Mouse (Mus musculus): ENCODE measurements around the gene Tinf2. TPM values are rescaled to one million over a fixed set of nuclear protein-coding genes. Genes with fewer than 3 reads are reported as not detected.
A peak's percentile ranks its signal among the peaks of the same experiment; 100 is the strongest.

Tinf2 gene
- polyA plus RNA-seq, 1 experiment = 18.0 TPM

DNA sequence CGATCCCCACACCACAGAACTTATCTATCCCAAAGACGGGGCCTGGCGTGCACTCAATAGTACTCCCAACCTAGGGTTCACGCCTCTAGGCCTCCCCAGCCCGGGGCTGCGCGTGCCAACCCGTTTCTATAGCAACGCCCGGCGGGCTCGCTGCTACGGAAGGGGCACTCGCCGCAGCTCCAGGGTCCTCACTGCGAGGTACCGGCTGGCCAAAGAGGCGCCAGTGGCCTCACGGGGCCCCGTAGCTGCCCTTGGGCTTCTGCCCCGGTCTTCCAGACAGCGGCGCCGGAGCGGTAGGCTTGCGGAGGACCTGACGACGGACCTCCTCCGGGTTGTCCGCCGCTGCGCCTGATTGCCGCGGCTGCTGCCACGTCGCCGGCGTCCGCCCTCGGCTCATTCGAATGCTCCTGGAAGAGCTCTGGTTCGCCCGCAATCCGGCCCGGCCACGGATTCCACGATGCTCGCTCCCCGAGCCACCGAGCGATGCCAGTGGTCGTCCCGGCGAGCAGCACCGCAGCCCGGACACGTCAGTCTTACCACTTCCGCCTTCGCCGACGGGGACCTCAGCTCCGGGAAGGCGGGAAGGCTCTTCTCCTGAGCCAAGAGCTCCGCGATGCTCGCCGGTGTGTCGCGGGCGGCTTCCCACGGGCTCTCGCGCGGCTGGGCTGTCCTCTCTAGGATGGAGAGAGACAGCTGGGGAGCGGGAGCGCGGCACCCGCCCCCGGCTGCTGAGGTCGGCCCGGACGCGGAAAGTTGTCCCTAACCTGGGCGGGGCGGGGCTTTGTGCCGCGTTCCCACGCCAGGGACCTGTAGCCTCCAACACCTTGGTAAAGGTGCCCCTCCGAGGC lies 38.3 kb downstream of the Tinf2 start, which contains the start of gene Tm9sf1:
Gene Tm9sf1, minus strand, starts transcription at position 747 of the 848 bp plus-strand sequence.
- peak within 1 kb of the TSS; percentile 83 for H3K4me3 ChIP-seq (ENCODE audit: insufficient read depth, low read length)
- H3K27ac ChIP-seq (ENCODE audit: insufficient read depth, low read depth, low read length) = peak within 1 kb of the TSS; percentile 89
- H3K4me1 ChIP-seq (ENCODE audit: control insufficient read depth, insufficient read depth, low read length) = peaks cover 26% of the 10 kb centered on the region
- TF ChIP-seq CTCF (IDR thresholded peaks at IDR 0.05; ENCODE audit: low read depth, low read length) = no peak
- 0 out of 2 replicates have a peak, but pooled peaks have one; percentile 4 for TF ChIP-seq POLR2A (IDR thresholded peaks at IDR 0.05; ENCODE audit: borderline replicate concordance, low read depth, low read length)

DNA sequence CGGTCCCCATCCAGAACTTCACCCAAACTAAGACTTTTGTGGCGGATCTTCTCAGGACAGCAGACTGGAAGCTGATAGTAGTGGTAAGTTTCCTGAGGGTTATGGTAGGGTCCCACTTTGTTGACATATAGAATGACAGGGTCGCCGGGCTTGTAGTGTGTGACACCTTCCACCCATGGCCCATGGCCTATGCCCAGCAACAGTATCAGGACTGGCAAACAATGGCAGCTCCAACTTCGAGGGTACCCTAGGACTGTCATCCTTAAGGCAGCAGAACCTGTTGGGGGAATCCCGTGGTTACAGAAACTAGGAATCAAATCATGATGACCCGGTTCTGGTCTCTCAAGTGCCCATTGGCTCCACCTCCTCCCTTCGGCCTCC lies 39.0 kb downstream of the Tinf2 start:
- 0 out of 2 replicates have a peak overlapping the region, but pooled peaks have one; percentile 89 for H3K27ac ChIP-seq (ENCODE audit: insufficient read depth, low read depth, low read length)
- no peak for TF ChIP-seq POLR2A (IDR thresholded peaks at IDR 0.05; ENCODE audit: borderline replicate concordance, low read depth, low read length)
- no peak for TF ChIP-seq CTCF (IDR thresholded peaks at IDR 0.05; ENCODE audit: low read depth, low read length)
- peaks cover 25% of the 10 kb centered on the region for H3K4me1 ChIP-seq (ENCODE audit: control insufficient read depth, insufficient read depth, low read length)
- peak overlapping the region; percentile 83 for H3K4me3 ChIP-seq (ENCODE audit: insufficient read depth, low read length)

DNA sequence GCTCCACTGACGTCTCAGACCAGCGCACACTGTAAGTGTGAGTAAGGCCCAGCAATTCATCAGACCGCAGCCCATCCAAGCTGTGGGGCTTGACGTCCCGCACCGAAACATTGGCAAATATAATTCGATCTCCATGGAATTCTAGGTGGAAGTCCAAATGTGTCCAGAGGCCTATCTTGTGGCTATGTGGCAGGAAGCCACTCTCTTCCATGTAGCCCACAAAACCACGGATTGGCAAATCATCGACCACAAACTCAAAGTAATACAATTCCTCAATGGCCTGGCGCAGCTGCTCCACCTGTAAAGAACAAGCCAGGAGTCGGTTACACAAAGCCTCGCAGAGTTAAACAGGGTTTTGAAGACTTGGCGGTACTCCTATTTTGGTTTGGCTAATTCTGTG lies 40.3 kb downstream of the Tinf2 start:
- Histone ChIP-seq H3K27ac (ENCODE audit: insufficient read depth, low read depth, low read length) (no peak overlapping the region), H3K4me3 (ENCODE audit: insufficient read depth, low read length) (no peak overlapping the region), H3K4me1 (ENCODE audit: control insufficient read depth, insufficient read depth, low read length) (peaks cover 13% of the 10 kb centered on the region)
- TF ChIP-seq POLR2A (IDR thresholded peaks at IDR 0.05; ENCODE audit: borderline replicate concordance, low read depth, low read length) = no peak
- no peak for TF ChIP-seq CTCF (IDR thresholded peaks at IDR 0.05; ENCODE audit: low read depth, low read length)

DNA sequence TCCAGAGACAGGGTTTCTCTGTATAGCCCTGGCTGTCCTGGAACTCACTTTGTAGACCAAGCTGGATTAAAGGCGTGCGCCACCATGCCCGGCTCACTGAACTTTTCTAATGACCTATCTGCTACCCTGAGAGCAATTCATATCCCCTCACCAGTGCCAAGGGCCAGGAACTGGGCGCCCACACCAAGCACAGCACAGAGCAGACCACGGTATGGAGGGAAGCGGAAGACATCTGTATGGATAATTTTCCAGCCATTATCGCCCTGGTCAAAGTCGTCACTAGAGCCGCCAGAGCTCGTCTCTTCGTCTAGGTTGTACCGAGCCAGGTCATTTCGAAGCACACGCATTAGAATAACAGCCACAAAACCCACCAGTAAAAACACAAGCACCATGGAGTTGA lies 40.8 kb downstream of the Tinf2 start:
- TF ChIP-seq CTCF (IDR thresholded peaks at IDR 0.05; ENCODE audit: low read depth, low read length) (no peak), POLR2A (IDR thresholded peaks at IDR 0.05; ENCODE audit: borderline replicate concordance, low read depth, low read length) (no peak)
- H3K4me1 ChIP-seq (ENCODE audit: control insufficient read depth, insufficient read depth, low read length) = peaks cover 13% of the 10 kb centered on the region

DNA sequence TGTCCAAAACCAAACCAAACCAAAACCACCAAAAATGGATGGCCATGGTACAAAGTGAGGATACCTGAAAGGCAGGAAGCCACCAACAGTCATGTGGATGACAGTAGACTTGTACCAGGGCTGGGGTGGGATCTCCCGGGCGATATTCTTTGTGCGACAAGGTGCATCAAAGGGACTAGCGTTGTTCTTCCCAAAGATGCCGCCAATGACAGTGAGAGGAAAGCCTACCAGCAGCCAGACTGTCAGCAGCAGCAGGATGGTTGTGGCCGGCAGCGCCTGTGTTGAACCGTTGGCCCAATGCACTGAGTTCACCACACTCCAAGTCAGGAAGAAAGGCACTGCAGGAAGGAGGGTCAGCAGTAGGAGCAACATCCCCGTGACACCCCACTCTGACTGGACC lies 43.8 kb downstream of the Tinf2 start, which contains the start of gene Gm49378:
Gene Gm49378, minus strand, starts transcription at position 101 of the 400 bp plus-strand sequence.
- no peak for TF ChIP-seq CTCF (IDR thresholded peaks at IDR 0.05; ENCODE audit: low read depth, low read length)
- TF ChIP-seq POLR2A (IDR thresholded peaks at IDR 0.05; ENCODE audit: borderline replicate concordance, low read depth, low read length) = no peak
- Histone ChIP-seq H3K4me1 (ENCODE audit: control insufficient read depth, insufficient read depth, low read length) (peaks cover 8% of the 10 kb centered on the region), H3K27ac (ENCODE audit: insufficient read depth, low read depth, low read length) (no peak within 1 kb of the TSS), H3K4me3 (ENCODE audit: insufficient read depth, low read length) (no peak within 1 kb of the TSS)

More for the DNA sequence above, 40.8 kb downstream of the Tinf2 start:
- Histone ChIP-seq H3K27ac (ENCODE audit: insufficient read depth, low read depth, low read length) (no peak overlapping the region), H3K4me3 (ENCODE audit: insufficient read depth, low read length) (no peak overlapping the region)

DNA sequence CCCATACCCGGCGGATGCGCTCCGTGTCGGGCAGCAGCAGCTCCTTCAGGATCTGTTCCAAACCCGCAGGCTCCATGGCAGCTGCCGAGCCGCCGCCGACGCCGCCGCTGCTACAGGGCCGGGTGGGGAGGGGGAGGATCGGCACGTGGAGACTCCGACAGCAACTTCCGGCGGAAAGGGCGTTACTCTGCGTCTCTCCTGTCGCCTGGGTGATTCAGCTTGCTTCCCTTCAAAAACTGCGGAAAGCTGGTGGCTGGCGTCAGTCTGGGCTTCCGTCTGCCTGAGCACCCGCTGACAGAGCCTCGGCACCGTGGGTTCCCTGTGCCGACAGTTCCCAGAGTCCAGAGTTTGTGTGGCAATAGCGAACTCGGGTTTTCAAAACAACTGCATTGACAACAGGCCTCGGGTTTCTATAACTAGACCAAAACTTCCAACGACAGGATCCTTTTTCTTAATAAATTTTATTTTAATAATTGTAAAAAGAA lies 46.1 kb downstream of the Tinf2 start, which contains the start of gene Ipo4:
Gene Ipo4, minus strand, starts transcription at position 435 of the 485 bp plus-strand sequence.
- H3K4me3 ChIP-seq (ENCODE audit: insufficient read depth, low read length) = peak within 1 kb of the TSS; percentile 83
- no peak for TF ChIP-seq POLR2A (IDR thresholded peaks at IDR 0.05; ENCODE audit: borderline replicate concordance, low read depth, low read length)
- no peak for TF ChIP-seq CTCF (IDR thresholded peaks at IDR 0.05; ENCODE audit: low read depth, low read length)
- peaks cover 5% of the 10 kb centered on the region; the same call in 1 of the 2 replicates for H3K4me1 ChIP-seq (ENCODE audit: control insufficient read depth, insufficient read depth, low read length)
- peak within 1 kb of the TSS; percentile 24; the same call in 1 of the 2 replicates for H3K27ac ChIP-seq (ENCODE audit: insufficient read depth, low read depth, low read length)

DNA sequence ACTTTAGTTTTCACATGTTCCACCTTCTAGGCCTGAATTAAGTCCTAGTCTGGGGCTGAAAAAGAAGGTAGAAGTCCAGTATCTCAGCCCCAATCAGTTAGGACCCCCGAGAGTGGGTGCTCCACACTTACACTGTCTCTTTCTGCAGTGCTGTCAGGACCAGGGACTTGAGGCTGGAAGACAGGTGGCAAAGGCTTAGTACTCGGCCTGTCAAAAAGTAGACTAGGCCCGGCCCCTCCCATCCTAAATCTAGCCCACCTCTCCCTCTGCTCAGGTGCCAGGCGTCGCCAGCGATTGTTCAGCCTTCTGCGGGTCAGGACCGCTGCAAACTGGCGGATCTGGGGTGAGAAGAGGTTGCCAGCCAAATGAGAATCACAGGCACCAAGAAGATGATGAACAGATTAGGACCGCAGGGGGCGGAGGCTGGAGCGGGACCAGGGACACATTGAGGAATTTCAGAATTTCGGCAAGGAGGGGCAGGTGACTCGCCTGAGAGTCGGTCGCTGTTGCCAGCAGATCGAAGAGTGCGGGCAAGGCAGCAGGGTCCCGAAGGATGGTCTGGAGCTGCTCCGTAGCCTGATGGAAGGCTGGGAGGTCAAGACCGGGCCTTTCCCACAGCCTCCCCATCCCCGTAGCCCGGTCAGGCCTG lies 46.6 kb downstream of the Tinf2 start:
- Histone ChIP-seq H3K27ac (ENCODE audit: insufficient read depth, low read depth, low read length) (peak overlapping the region; percentile 24; the same call in 1 of the 2 replicates), H3K4me3 (ENCODE audit: insufficient read depth, low read length) (peak overlapping the region; percentile 83), H3K4me1 (ENCODE audit: control insufficient read depth, insufficient read depth, low read length) (peaks cover 5% of the 10 kb centered on the region; the same call in 1 of the 2 replicates)
- TF ChIP-seq CTCF (IDR thresholded peaks at IDR 0.05; ENCODE audit: low read depth, low read length) (no peak; the same call in 1 of the 2 replicates), POLR2A (IDR thresholded peaks at IDR 0.05; ENCODE audit: borderline replicate concordance, low read depth, low read length) (no peak)

DNA sequence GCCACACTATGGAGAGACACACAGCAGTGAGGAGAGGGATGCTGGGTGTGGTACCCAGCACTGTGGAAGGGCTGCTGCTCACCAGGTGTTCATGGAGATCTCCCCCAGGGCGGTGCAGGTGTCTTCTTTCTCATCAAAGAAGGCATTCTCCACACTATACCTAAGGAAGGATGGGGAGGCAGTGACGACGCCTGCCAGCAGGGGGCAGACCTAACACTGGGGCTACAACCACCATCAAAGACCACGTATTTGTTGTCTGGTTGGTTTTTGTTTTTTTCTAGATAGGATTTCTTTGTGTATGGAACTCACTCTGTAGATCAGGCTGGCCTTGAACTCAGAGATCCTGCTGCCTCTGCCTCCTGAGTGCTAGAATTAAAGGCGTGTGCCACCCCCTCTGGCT lies 52.3 kb downstream of the Tinf2 start:
- no peaks in the 10 kb centered on the region for H3K4me1 ChIP-seq (ENCODE audit: control insufficient read depth, insufficient read depth, low read length)
- no peak for TF ChIP-seq POLR2A (IDR thresholded peaks at IDR 0.05; ENCODE audit: borderline replicate concordance, low read depth, low read length)
- TF ChIP-seq CTCF (IDR thresholded peaks at IDR 0.05; ENCODE audit: low read depth, low read length) = peak; percentile 70
- no peak overlapping the region for H3K4me3 ChIP-seq (ENCODE audit: insufficient read depth, low read length)
- no peak overlapping the region for H3K27ac ChIP-seq (ENCODE audit: insufficient read depth, low read depth, low read length)

DNA sequence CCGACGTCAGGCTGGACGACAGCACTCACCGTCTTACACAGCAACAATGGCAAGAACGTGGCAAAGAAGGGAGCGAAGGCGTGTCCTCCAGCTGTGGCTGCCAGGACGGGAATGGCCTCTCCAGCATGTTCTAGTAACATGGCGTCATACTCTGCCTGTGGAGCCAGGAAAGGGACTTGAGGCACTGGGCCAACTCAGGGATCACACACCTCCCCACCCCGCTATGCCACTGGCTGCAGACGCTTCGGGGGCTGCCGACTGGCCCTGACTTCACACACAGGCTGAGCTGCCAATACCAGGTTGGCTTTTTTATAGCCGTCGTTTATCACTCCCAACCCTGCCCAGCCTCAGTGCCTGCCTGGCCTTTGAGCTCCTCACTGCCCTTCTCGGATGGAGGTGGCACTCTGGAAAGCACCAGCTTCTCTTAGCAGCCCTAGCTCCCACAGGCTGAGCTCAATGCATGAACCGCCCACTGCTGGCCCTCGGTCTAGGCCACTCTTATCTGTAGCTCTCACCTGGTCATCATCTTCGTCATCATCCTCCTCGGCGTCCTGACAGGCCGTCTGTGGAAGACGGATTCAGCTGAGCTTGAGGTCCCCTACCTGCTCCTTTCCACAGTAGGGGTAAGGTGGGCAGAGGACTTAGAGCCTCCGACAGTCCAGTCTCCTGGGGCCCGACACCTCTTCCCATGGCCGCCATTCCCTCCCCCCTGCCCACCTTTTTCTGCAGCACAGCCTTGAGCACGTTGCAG lies 53.4 kb downstream of the Tinf2 start:
- TF ChIP-seq POLR2A (IDR thresholded peaks at IDR 0.05; ENCODE audit: borderline replicate concordance, low read depth, low read length) = no peak
- no peak for TF ChIP-seq CTCF (IDR thresholded peaks at IDR 0.05; ENCODE audit: low read depth, low read length)
- Histone ChIP-seq H3K27ac (ENCODE audit: insufficient read depth, low read depth, low read length) (no peak overlapping the region), H3K4me3 (ENCODE audit: insufficient read depth, low read length) (no peak overlapping the region), H3K4me1 (ENCODE audit: control insufficient read depth, insufficient read depth, low read length) (no peaks in the 10 kb centered on the region)

Other genes starting within 250 kb of the Tinf2 start
- 28.3 and 33.4 TPM in 2 replicates for gene Dhrs4, start 203.1 kb downstream of the Tinf2 start, polyA plus RNA-seq (2012; ENCODE audit: insufficient read depth, insufficient read length, missing spikeins)
- gene Carmil3, start 191.2 kb downstream of the Tinf2 start, polyA plus RNA-seq (2012; ENCODE audit: insufficient read depth, insufficient read length, missing spikeins) = 0.43 TPM in 1 of 2 replicates, not detected in the other
- gene Cpne6, start 171.4 kb downstream of the Tinf2 start, polyA plus RNA-seq (2012; ENCODE audit: insufficient read depth, insufficient read length, missing spikeins) = not detected in 2 replicates
- gene Nrl, start 156.8 kb downstream of the Tinf2 start, polyA plus RNA-seq (2012; ENCODE audit: insufficient read depth, insufficient read length, missing spikeins) = not detected in 2 replicates
- gene Pck2, start 141.6 kb downstream of the Tinf2 start, polyA plus RNA-seq (2012; ENCODE audit: insufficient read depth, insufficient read length, missing spikeins) = 34.7 and 38.6 TPM in 2 replicates
- 54.5 and 57.0 TPM in 2 replicates for gene Dcaf11, start 121.8 kb downstream of the Tinf2 start, polyA plus RNA-seq (2012; ENCODE audit: insufficient read depth, insufficient read length, missing spikeins)
- not detected in 2 replicates for gene A730061H03Rik, start 121.4 kb downstream of the Tinf2 start, polyA plus RNA-seq (2012; ENCODE audit: insufficient read depth, insufficient read length, missing spikeins)
- gene Fitm1, start 106.2 kb downstream of the Tinf2 start, polyA plus RNA-seq (2012; ENCODE audit: insufficient read depth, insufficient read length, missing spikeins) = not detected in 2 replicates
- gene Psme1, start 103.7 kb downstream of the Tinf2 start, polyA plus RNA-seq (2012; ENCODE audit: insufficient read depth, insufficient read length, missing spikeins) = 382 and 397 TPM in 2 replicates
- gene Emc9, start 96.5 kb downstream of the Tinf2 start, polyA plus RNA-seq (2012; ENCODE audit: insufficient read depth, insufficient read length, missing spikeins) = 19.3 and 21.9 TPM in 2 replicates
- 219 and 291 TPM in 2 replicates for gene Psme2, start 90.7 kb downstream of the Tinf2 start, polyA plus RNA-seq (2012; ENCODE audit: insufficient read depth, insufficient read length, missing spikeins)
- gene Rnf31, start 90.1 kb downstream of the Tinf2 start, polyA plus RNA-seq (2012; ENCODE audit: insufficient read depth, insufficient read length, missing spikeins) = 38.5 and 45.6 TPM in 2 replicates
- 74.7 and 77.7 TPM in 2 replicates for gene Irf9, start 78.2 kb downstream of the Tinf2 start, polyA plus RNA-seq (2012; ENCODE audit: insufficient read depth, insufficient read length, missing spikeins)
- gene Rec8, start 63.8 kb downstream of the Tinf2 start, polyA plus RNA-seq (2012; ENCODE audit: insufficient read depth, insufficient read length, missing spikeins) = 0.25 TPM in 1 of 2 replicates, not detected in the other
- gene Ipo4, start 45.9 kb downstream of the Tinf2 start, polyA plus RNA-seq (2012; ENCODE audit: insufficient read depth, insufficient read length, missing spikeins) = 31.4 and 33.3 TPM in 2 replicates
- 0.59 and 3.0 TPM in 2 replicates for gene Gm49378, start 43.9 kb downstream of the Tinf2 start, polyA plus RNA-seq (2012; ENCODE audit: insufficient read depth, insufficient read length, missing spikeins)
- 61.9 and 64.9 TPM in 2 replicates for gene Tm9sf1, start 38.0 kb downstream of the Tinf2 start, polyA plus RNA-seq (2012; ENCODE audit: insufficient read depth, insufficient read length, missing spikeins)
- gene Tssk4, start 31.6 kb downstream of the Tinf2 start, polyA plus RNA-seq (2012; ENCODE audit: insufficient read depth, insufficient read length, missing spikeins) = 1.6 and 1.7 TPM in 2 replicates
- gene Mdp1, start 21.3 kb downstream of the Tinf2 start, polyA plus RNA-seq (2012; ENCODE audit: insufficient read depth, insufficient read length, missing spikeins) = 35.9 and 36.3 TPM in 2 replicates
- 38.8 and 41.2 TPM in 2 replicates for gene Gmpr2, start 9.9 kb downstream of the Tinf2 start, polyA plus RNA-seq (2012; ENCODE audit: insufficient read depth, insufficient read length, missing spikeins)
- 318 and 335 TPM in 2 replicates for gene Nedd8, start 9.7 kb downstream of the Tinf2 start, polyA plus RNA-seq (2012; ENCODE audit: insufficient read depth, insufficient read length, missing spikeins)
- gene Tgm1, start 32.1 kb upstream of the Tinf2 start, polyA plus RNA-seq (2012; ENCODE audit: insufficient read depth, insufficient read length, missing spikeins) = 0.59 and 1.1 TPM in 2 replicates
- 28.2 and 29.4 TPM in 2 replicates for gene Rabggta, start 40.4 kb upstream of the Tinf2 start, polyA plus RNA-seq (2012; ENCODE audit: insufficient read depth, insufficient read length, missing spikeins)
- 117 and 120 TPM in 2 replicates for gene Dhrs1, start 63.9 kb upstream of the Tinf2 start, polyA plus RNA-seq (2012; ENCODE audit: insufficient read depth, insufficient read length, missing spikeins)
- gene Nop9, start 63.9 kb upstream of the Tinf2 start, polyA plus RNA-seq (2012; ENCODE audit: insufficient read depth, insufficient read length, missing spikeins) = 17.1 and 22.1 TPM in 2 replicates
- gene Cideb, start 76.6 kb upstream of the Tinf2 start, polyA plus RNA-seq (2012; ENCODE audit: insufficient read depth, insufficient read length, missing spikeins) = 0.67 TPM in 1 of 2 replicates, not detected in the other
- 0.15 and 0.25 TPM in 2 replicates for gene Ltb4r2, start 79.6 kb upstream of the Tinf2 start, polyA plus RNA-seq (2012; ENCODE audit: insufficient read depth, insufficient read length, missing spikeins)
- gene Ltb4r1, start 84.1 kb upstream of the Tinf2 start, polyA plus RNA-seq (2012; ENCODE audit: insufficient read depth, insufficient read length, missing spikeins) = 1.5 and 1.7 TPM in 2 replicates
- gene Adcy4, start 102.3 kb upstream of the Tinf2 start, polyA plus RNA-seq (2012; ENCODE audit: insufficient read depth, insufficient read length, missing spikeins) = not detected in 2 replicates
- 28.4 and 31.8 TPM in 2 replicates for gene Ripk3, start 107.0 kb upstream of the Tinf2 start, polyA plus RNA-seq (2012; ENCODE audit: insufficient read depth, insufficient read length, missing spikeins)
- 0.36 and 0.99 TPM in 2 replicates for gene Nfatc4, start 141.3 kb upstream of the Tinf2 start, polyA plus RNA-seq (2012; ENCODE audit: insufficient read depth, insufficient read length, missing spikeins)
- gene Nynrin, start 172.2 kb upstream of the Tinf2 start, polyA plus RNA-seq (2012; ENCODE audit: insufficient read depth, insufficient read length, missing spikeins) = 2.3 and 3.2 TPM in 2 replicates
- 0.16 TPM in 1 of 2 replicates, not detected in the other for gene Cbln3, start 202.6 kb upstream of the Tinf2 start, polyA plus RNA-seq (2012; ENCODE audit: insufficient read depth, insufficient read length, missing spikeins)
- gene Khnyn, start 203.1 kb upstream of the Tinf2 start, polyA plus RNA-seq (2012; ENCODE audit: insufficient read depth, insufficient read length, missing spikeins) = 26.8 and 28.9 TPM in 2 replicates
- 2.0 and 3.2 TPM in 2 replicates for gene Sdr39u1, start 218.5 kb upstream of the Tinf2 start, polyA plus RNA-seq (2012; ENCODE audit: insufficient read depth, insufficient read length, missing spikeins)